Mouse (Mus musculus) embryonic stem cell, embryonic (primary cell): ENCODE data around the gene Dusp14.

ENCODE experiments used
- CTCF ChIA-PET, 4 experiments: fragments of 300-600 bp in 2 of 4; fragments of 350-600 bp in 2 of 4; sonication (Branson Sonifier 250); formaldehyde crosslinking; loops; one replicate each; lab custom pipeline; 2022; ENCODE audit warnings: inconsistent platforms in 2 of 4; lab: Charles Lee
- POLR2A ChIA-PET, 4 experiments: fragments of 300-600 bp in 2 of 4; fragments of 350-600 bp in 2 of 4; sonication (Branson Sonifier 250); formaldehyde crosslinking; loops; one replicate each; lab custom pipeline; 2022; ENCODE audit warnings: antibody characterized with exemption in 4 of 4, inconsistent platforms in 1 of 4; lab: Charles Lee

The Dusp14 gene

DNA sequence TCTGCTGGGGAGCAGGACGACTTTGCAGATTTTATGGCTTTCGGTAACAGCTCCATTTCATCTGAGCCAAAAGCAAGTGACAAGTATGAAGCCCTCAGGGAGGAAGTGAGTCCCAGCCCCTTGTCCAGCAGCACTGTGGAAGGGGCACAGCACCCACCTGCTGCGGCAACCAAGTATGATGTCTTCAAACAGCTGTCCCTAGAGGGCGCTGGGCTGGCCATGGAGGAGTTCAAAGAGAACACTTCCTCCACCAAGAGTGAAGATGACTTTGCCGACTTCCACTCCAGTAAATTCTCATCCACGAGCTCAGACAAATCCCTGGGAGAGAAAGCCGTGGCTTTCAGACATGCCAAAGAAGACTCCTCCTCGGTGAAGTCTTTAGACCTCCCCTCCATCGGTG, 60.1 kb downstream of the Dusp14 start:
- POLR2A ChIA-PET, result interaction anchor here in 2 of 4 experiments (0.5 to 1.4 kb wide), 6 partner anchors 8 to 248 kb away, joined by 3 to 4 read pairs (median 3); no protein-coding TSS in a partner anchor
- CTCF ChIA-PET, result interaction anchor here (0.6 to 2.0 kb wide), 12 partner anchors 8 to 324 kb away, joined by 3 to 8 read pairs (median 4); no protein-coding TSS in a partner anchor

DNA sequence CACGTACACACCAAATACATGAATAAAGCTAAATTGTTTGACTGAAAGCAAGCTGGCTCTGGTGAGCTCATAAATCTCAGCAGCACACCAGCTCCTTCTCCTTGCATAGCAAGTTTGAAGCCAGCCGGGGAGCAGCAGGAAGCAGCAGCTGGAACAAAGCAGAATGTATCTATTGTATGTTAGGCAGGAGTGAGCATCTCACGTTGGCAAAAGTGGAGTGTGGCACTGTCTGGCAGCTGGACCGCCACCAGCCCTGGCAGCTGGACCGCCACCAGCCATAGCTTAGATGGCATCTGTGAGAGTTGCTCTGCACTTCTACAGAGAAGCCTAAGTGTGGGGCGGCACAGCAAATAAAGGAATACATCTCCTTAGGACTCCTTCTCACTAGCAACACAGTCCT, 65.1 kb downstream of the Dusp14 start:
- CTCF ChIA-PET, result interaction anchor here in 2 of 4 experiments (0.6 to 1.1 kb wide), 2 partner anchors 28 to 124 kb away, joined by 3 read pairs; no protein-coding TSS in a partner anchor
- POLR2A ChIA-PET, result no interaction called here

GRCm38 (mm10) chr11:84001257-84001656, 67.8 kb downstream of the Dusp14 start:
- POLR2A ChIA-PET, result interaction anchor here in 1 of 4 experiments (0.7 to 1.8 kb wide), 5 partner anchors 9 to 31 kb away, joined by 3 to 6 read pairs (median 3); no protein-coding TSS in a partner anchor
- CTCF ChIA-PET, result interaction anchor here in 3 of 4 experiments (0.5 to 3.0 kb wide), 16 partner anchors 8 to 214 kb away, joined by 3 to 9 read pairs (median 4); partner anchors contain the start of gene Synrg (in 1 of the 3)

GRCm38 (mm10) chr11:83999411-83999915, 69.6 kb downstream of the Dusp14 start:
- POLR2A ChIA-PET, result interaction anchor here in 1 of 4 experiments (0.8 to 1.4 kb wide), 4 partner anchors 10 to 80 kb away, joined by 3 to 5 read pairs (median 4); no protein-coding TSS in a partner anchor
- CTCF ChIA-PET, result interaction anchor here in 2 of 4 experiments (0.7 to 3.0 kb wide), 3 partner anchors 32 to 48 kb away, joined by 3 to 9 read pairs (median 7); no protein-coding TSS in a partner anchor

DNA sequence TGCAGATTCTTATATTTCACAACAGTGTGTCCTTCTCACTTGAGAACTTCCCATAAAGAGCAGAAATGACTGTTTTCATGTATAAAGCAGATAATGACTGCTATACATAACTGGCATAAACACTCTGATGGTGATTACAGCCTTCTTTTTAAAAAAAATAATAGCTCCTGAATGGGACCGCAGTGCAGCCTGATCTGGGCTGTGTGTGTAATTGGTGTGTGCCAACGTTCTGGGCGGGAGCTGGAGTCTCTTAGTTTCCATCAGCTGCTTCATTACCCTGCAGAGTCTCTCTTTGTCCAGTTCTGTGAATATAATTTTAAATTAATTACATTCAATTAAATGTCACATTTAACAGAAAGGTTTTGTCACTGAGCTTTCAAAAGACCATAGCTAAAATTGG, 70.1 kb downstream of the Dusp14 start:
- POLR2A ChIA-PET, result interaction anchor here in 1 of 4 experiments (0.8 to 1.4 kb wide), 4 partner anchors 11 to 81 kb away, joined by 3 to 5 read pairs (median 4); no protein-coding TSS in a partner anchor
- CTCF ChIA-PET, result interaction anchor here in 1 of 4 experiments (1.6 kb wide), 1 partner anchor 33 kb away, joined by 7 read pairs; no protein-coding TSS in a partner anchor
